15 mouse cellular contexts compared by ENCODE assay signal in genomic region chr17:45894166-45894565, GRCm38 (mm10).
"Had no signal": no experiment of that assay in that cellular context is flagged by ENCODE, and none has a peak within 500 bp of the region (broad histone marks: within the 10 kb centered on the region; RNA-seq: fewer than 3 reads in every experiment).

No protein-coding gene starts in this region.

- DNase-seq: lung, adult 18-20 months; lung, embryonic 14.5 days; lung, postnatal 10 days; lung, postnatal 4 days; midbrain, embryonic 14.5 days; thymus, adult 2 months; thymus, postnatal 25 days; thymus, postnatal 4 days had no signal

- H3K9me3 ChIP-seq: midbrain, embryonic 10.5 days; midbrain, embryonic 12.5 days; neural tube, embryonic 13.5 days; neural tube, embryonic 15.5 days; stomach, embryonic 15.5 days had no signal

- H3K27ac ChIP-seq: midbrain, embryonic 10.5 days; midbrain, embryonic 12.5 days; neural tube, embryonic 13.5 days; neural tube, embryonic 15.5 days; stomach, embryonic 15.5 days; stomach, postnatal 0 days had no signal

- H3K36me3 ChIP-seq: midbrain, embryonic 10.5 days; midbrain, embryonic 12.5 days; neural tube, embryonic 13.5 days; neural tube, embryonic 15.5 days; stomach, embryonic 15.5 days had no signal

- H3K4me3 ChIP-seq: midbrain, embryonic 10.5 days; midbrain, embryonic 12.5 days; myocyte; neural tube, embryonic 13.5 days; neural tube, embryonic 15.5 days; stomach, embryonic 15.5 days had no signal

- H3K27me3 ChIP-seq: neural tube, embryonic 13.5 days; neural tube, embryonic 15.5 days; stomach, embryonic 15.5 days had no signal
